Mouse (Mus musculus) G1E (cell line): ENCODE data around the gene Olr1.

Source experiments
- CTCF ChIP-seq: IDR thresholded peaks from 2 replicates; pipeline ENCODE4 v1.5.1; 2012; ENCODE audit warnings: low read depth, low read length, inconsistent platforms, mixed read lengths
- POLR2AphosphoS5 ChIP-seq: IDR thresholded peaks from 2 replicates; pipeline ENCODE4 v1.6.1; 2012; ENCODE audit warnings: low read depth, low read length, inconsistent platforms; ENCODE audit not compliant: insufficient replicate concordance

GRCm38 (mm10) chr6:129530261-129530660 is 23.3 kb upstream of the Olr1 start:
- TF ChIP-seq POLR2AphosphoS5 (no peak), CTCF (no peak)
